Mouse (Mus musculus) CH12.LX (cell line): Measurements from ENCODE around the gene Car10. TPM values are rescaled to one million over a fixed set of nuclear protein-coding genes. Genes with fewer than 3 reads are reported as not detected.

Experiments
- DNase-seq: peaks from one replicate; pipeline ENCODE4 v3.0.0-alpha.2; 2013; ENCODE audit errors: extremely low read depth
- H3K27ac ChIP-seq: 2 replicates; pipeline ENCODE4 v1.5.1; 2012; ENCODE audit warnings: low read depth, mild to moderate bottlenecking, control low read depth, moderate library complexity; ENCODE audit not compliant: insufficient read depth
- H3K27me3 ChIP-seq: replicated peaks from 2 replicates; pipeline ENCODE3; 2012; ENCODE audit warnings: inconsistent platforms
- H3K36me3 ChIP-seq, 2 experiments: replicated peaks in 1 of 2; 2 replicates each; pipeline versions ENCODE3 to v1.6.1; 2012; ENCODE audit warnings: inconsistent platforms in 1 of 2, low read length in 1 of 2, mild to moderate bottlenecking in 1 of 2, mixed read lengths in 1 of 2, moderate library complexity in 1 of 2; ENCODE audit not compliant: control insufficient read depth in 1 of 2, insufficient read depth in 1 of 2
- H3K4me1 ChIP-seq, 2 experiments: 2 replicates each; pipeline ENCODE4 v1.6.1; 2012; ENCODE audit warnings: inconsistent platforms in 1 of 2, moderate library complexity in 1 of 2; ENCODE audit not compliant: insufficient read depth in 2 of 2, control insufficient read depth in 1 of 2
- H3K4me2 ChIP-seq: 2 replicates; pipeline ENCODE4 v1.6.1; 2012; ENCODE audit warnings: low read depth, mild to moderate bottlenecking, control low read depth; ENCODE audit not compliant: poor library complexity, insufficient read depth, severe bottlenecking
- H3K4me3 ChIP-seq, 3 experiments: fragments of 150-350 bp in 1 of 3; sonication (generic) in 1 of 3; replicated peaks in 1 of 3; 2 replicates each; pipeline versions ENCODE3 to v1.5.1; 2011 to 2012; ENCODE audit warnings: low read depth in 2 of 3, low read length in 2 of 3, mild to moderate bottlenecking in 2 of 3, moderate library complexity in 2 of 3, control low read depth in 1 of 3, improper control_type of control experiment in 1 of 3, inconsistent platforms in 1 of 3, mixed read lengths in 1 of 3; ENCODE audit not compliant: poor library complexity in 1 of 3
- H3K79me2 ChIP-seq: replicated peaks from 2 replicates; pipeline ENCODE4 v1.6.1; 2012; ENCODE audit warnings: mild to moderate bottlenecking, moderate library complexity; ENCODE audit not compliant: control insufficient read depth, poor library complexity, insufficient read depth, severe bottlenecking; ENCODE audit errors: extremely low read depth
- H3K9ac ChIP-seq: 2 replicates; pipeline ENCODE4 v1.6.1; 2012; ENCODE audit warnings: low read depth, mild to moderate bottlenecking, control low read depth, moderate library complexity; ENCODE audit not compliant: insufficient read depth
- H3K9me3 ChIP-seq: replicated peaks from 2 replicates; pipeline ENCODE3; 2012; ENCODE audit warnings: low read length, inconsistent platforms, mixed read lengths
- CHD2 ChIP-seq: IDR thresholded peaks from 2 replicates; pipeline ENCODE4 v1.6.1; 2011; ENCODE audit warnings: low read length, improper control_type of control experiment
- CTCF ChIP-seq, 2 experiments: IDR thresholded peaks in 1 of 2; conservative IDR thresholded peaks in 1 of 2; 2 replicates each; pipeline ENCODE4 v1.5.1; 2011 to 2012; ENCODE audit warnings: low read depth in 2 of 2, low read length in 2 of 2, improper control_type of control experiment in 1 of 2, inconsistent platforms in 1 of 2, mild to moderate bottlenecking in 1 of 2, moderate library complexity in 1 of 2
- E2F4 ChIP-seq: IDR thresholded peaks from 2 replicates; pipeline ENCODE4 v1.6.1; 2011; ENCODE audit warnings: low read depth, low read length, improper control_type of control experiment; ENCODE audit not compliant: insufficient replicate concordance
- EP300 ChIP-seq: IDR thresholded peaks from 2 replicates; pipeline ENCODE4 v1.6.1; 2011; ENCODE audit warnings: low read length, improper control_type of control experiment
- GABPA ChIP-seq: IDR thresholded peaks from 2 replicates; pipeline ENCODE4 v1.6.1; 2012; ENCODE audit warnings: low read depth, low read length, improper control_type of control experiment, inconsistent platforms; ENCODE audit not compliant: insufficient replicate concordance
- HCFC1 ChIP-seq: IDR thresholded peaks from 2 replicates; pipeline ENCODE4 v1.6.1; 2012; ENCODE audit warnings: low read depth, mild to moderate bottlenecking, inconsistent platforms, low read length, improper control_type of control experiment
- JUN ChIP-seq: IDR thresholded peaks from 2 replicates; pipeline ENCODE4 v1.6.1; 2011; ENCODE audit warnings: low read depth, mild to moderate bottlenecking, low read length, improper control_type of control experiment, moderate library complexity; ENCODE audit not compliant: insufficient read depth
- KAT2A ChIP-seq: IDR thresholded peaks from 2 replicates; pipeline ENCODE4 v1.6.1; 2012; ENCODE audit warnings: low read length, improper control_type of control experiment, inconsistent platforms; ENCODE audit not compliant: insufficient replicate concordance
- MAFK ChIP-seq: IDR thresholded peaks from 2 replicates; pipeline ENCODE4 v1.6.1; 2011; ENCODE audit warnings: low read length, improper control_type of control experiment; ENCODE audit not compliant: insufficient replicate concordance
- MAX ChIP-seq: IDR thresholded peaks from 2 replicates; pipeline ENCODE4 v1.6.1; 2011; ENCODE audit warnings: low read length, improper control_type of control experiment
- MEF2A ChIP-seq: IDR thresholded peaks from 2 replicates; pipeline ENCODE4 v1.6.1; 2014; ENCODE audit warnings: low read depth, mild to moderate bottlenecking, inconsistent platforms, low read length, improper control_type of control experiment, borderline replicate concordance
- NELFE ChIP-seq: IDR thresholded peaks from 2 replicates; pipeline ENCODE4 v1.6.1; 2011; ENCODE audit warnings: low read depth, low read length, improper control_type of control experiment
- NRF1 ChIP-seq: IDR thresholded peaks from 2 replicates; pipeline ENCODE4 v1.6.1; 2014; ENCODE audit warnings: low read depth, mild to moderate bottlenecking, inconsistent platforms, low read length, improper control_type of control experiment, moderate library complexity
- PAX5 ChIP-seq: IDR thresholded peaks from 2 replicates; pipeline ENCODE4 v1.6.1; 2012; ENCODE audit warnings: low read length, inconsistent platforms, mixed read lengths
- POLR2A ChIP-seq: IDR thresholded peaks from 2 replicates; pipeline ENCODE4 v1.6.1; 2011; ENCODE audit warnings: low read depth, mild to moderate bottlenecking, improper control_type of control experiment, low read length
- POLR2AphosphoS2 ChIP-seq: IDR thresholded peaks from 2 replicates; pipeline ENCODE4 v1.6.1; 2011; ENCODE audit warnings: low read depth, low read length, improper control_type of control experiment
- RAD21 ChIP-seq: IDR thresholded peaks from 2 replicates; pipeline ENCODE4 v1.6.1; 2011; ENCODE audit warnings: low read depth, mild to moderate bottlenecking, low read length, improper control_type of control experiment, moderate library complexity
- RCOR1 ChIP-seq: conservative IDR thresholded peaks from 2 replicates; pipeline ENCODE4 v1.6.1; 2012; ENCODE audit warnings: low read depth, mild to moderate bottlenecking, inconsistent platforms, low read length, improper control_type of control experiment
- SIN3A ChIP-seq: IDR thresholded peaks from 2 replicates; pipeline ENCODE4 v1.6.1; 2012; ENCODE audit warnings: low read length, improper control_type of control experiment, inconsistent platforms
- TBP ChIP-seq: conservative IDR thresholded peaks from 2 replicates; pipeline ENCODE4 v1.6.1; 2011; ENCODE audit warnings: low read depth, low read length, improper control_type of control experiment
- UBTF ChIP-seq: IDR thresholded peaks from 2 replicates; pipeline ENCODE4 v1.6.1; 2012; ENCODE audit warnings: low read depth, mild to moderate bottlenecking, inconsistent platforms, low read length, improper control_type of control experiment, moderate library complexity
- USF1 ChIP-seq: IDR thresholded peaks from 2 replicates; pipeline ENCODE4 v1.6.1; 2014; ENCODE audit warnings: low read depth, mild to moderate bottlenecking, inconsistent platforms, low read length, improper control_type of control experiment
- ZKSCAN1 ChIP-seq: IDR thresholded peaks from 2 replicates; pipeline ENCODE4 v1.6.1; 2012; ENCODE audit warnings: low read depth, inconsistent platforms, low read length, improper control_type of control experiment, borderline replicate concordance
- ZMIZ1 ChIP-seq: IDR thresholded peaks from 2 replicates; pipeline ENCODE4 v1.6.1; 2012; ENCODE audit warnings: low read depth, mild to moderate bottlenecking, inconsistent platforms, low read length, improper control_type of control experiment
- dilution Hi-C: fragments of 300-500 bp; cut with MboI; formaldehyde crosslinking; loops from 2 replicates; pipeline ENCODE4 v1.14.3; 2020; ENCODE audit warnings: low sequenced_read_pairs; ENCODE audit not compliant: extremely low pct_unique_long_range_greater_than_20kb, extremely low pct_ligation_motif_present
- in situ Hi-C: fragments of 300-500 bp; cut with MboI; formaldehyde crosslinking; loops from 3 replicates; pipeline ENCODE4 v1.14.3; 2019; ENCODE audit warnings: low sequenced_read_pairs, low pct_ligation_motif_present, low pct_unique_long_range_greater_than_20kb, mixed read lengths
- polyA plus RNA-seq: library from polyadenylated mRNA; unstranded; fragments of >175 nt; gene quantifications from 2 replicates; pipeline ENCODE4 v1.2.1, GENCODE M21; 2012; ENCODE audit warnings: low read depth; ENCODE audit not compliant: insufficient read length
- total RNA-seq, 2 experiments: library from RNA; depleted of rRNA; stranded (reverse); fragments of 300-350 nt in 1 of 2; fragments of >200 nt in 1 of 2; gene quantifications; 2 replicates each; pipeline ENCODE4 v1.2.3; 2012 to 2014

Gene Car10
- total and polyA plus RNA-seq, 3 experiments, result not detected

DNA sequence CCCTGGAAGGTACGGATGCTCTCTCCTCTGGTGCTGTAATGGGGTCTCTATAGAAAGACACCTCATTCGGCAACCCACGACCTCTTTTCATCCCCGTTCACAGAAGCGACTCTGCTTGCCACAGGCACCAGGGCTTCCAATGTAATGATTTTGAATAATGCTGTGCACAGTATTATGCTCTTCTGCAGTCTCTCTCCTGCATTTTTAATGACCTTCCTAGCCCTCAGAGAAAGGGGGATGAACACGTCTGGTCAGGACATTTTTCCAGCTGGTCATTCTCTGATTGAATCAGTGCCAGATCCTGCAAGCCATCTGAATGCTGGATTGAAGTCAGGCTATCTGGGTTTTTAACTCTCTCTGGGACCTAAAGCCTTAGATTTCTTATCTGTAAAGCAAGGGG lies 174.2 kb downstream of the Car10 start:
- TF ChIP-seq CHD2, result no peak
- TF ChIP-seq TBP, result no peak
- TF ChIP-seq HCFC1, result no peak
- TF ChIP-seq ZKSCAN1, result no peak
- no peak for TF ChIP-seq RAD21
- no peak for TF ChIP-seq POLR2AphosphoS2
- TF ChIP-seq UBTF, result no peak
- no peak for TF ChIP-seq ZMIZ1
- TF ChIP-seq SIN3A, result no peak
- no peak for TF ChIP-seq GABPA
- dilution Hi-C loops, result no loop called here

DNA sequence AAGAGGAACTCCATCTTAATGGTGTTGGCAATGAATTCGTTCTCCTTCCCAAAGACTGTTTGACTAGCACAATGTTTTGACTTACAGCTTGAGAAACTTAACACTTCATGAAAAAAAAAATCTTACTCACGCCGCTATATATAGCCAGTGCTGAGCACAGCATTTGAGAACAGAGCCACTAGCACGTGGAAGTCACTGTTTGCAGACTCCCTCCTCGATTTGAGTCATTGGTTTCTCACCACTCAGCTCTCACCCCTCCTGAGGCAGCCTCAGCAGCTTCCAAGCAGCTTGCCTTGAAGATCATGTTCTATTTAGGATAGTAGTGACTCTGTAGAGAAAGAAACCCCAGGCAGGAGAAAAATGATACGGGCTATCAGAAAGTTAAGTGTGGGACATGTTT lies 176.1 kb downstream of the Car10 start:
- in situ Hi-C loops (no loop called here), dilution Hi-C loops (no loop called here)
- no peak for DNase-seq
- no peaks in the 10 kb centered on the region for H3K36me3 ChIP-seq
- no peak overlapping the region for H3K4me2 ChIP-seq
- no peaks in the 10 kb centered on the region for H3K27me3 ChIP-seq
- H3K79me2 ChIP-seq, result no peaks in the 10 kb centered on the region
- no peaks in the 10 kb centered on the region for H3K4me1 ChIP-seq
- no peak overlapping the region for H3K9ac ChIP-seq
- H3K27ac ChIP-seq, result no peak overlapping the region
- H3K9me3 ChIP-seq, result peaks cover 46% of the 10 kb centered on the region
- TF ChIP-seq RCOR1 (no peak), KAT2A (no peak), CHD2 (no peak), SIN3A (no peak), NRF1 (no peak), MAFK (no peak), CTCF (conservative IDR thresholded peaks at IDR 0.05 in 1 of 2, IDR thresholded peaks at IDR 0.05 in 1 of 2; ENCODE audit: low read depth in 2 of 2, low read length in 2 of 2) (no peak), EP300 (no peak), POLR2A (no peak), MAX (no peak), PAX5 (no peak), TBP (no peak), JUN (no peak), MEF2A (no peak), RAD21 (no peak), USF1 (no peak), E2F4 (no peak), NELFE (no peak)
- H3K4me3 ChIP-seq, result no peak overlapping the region

More for the DNA sequence above, 174.2 kb downstream of the Car10 start:
- no peak overlapping the region for H3K9ac ChIP-seq
- no peak overlapping the region for H3K4me3 ChIP-seq
- no peaks in the 10 kb centered on the region for H3K36me3 ChIP-seq
- H3K27ac ChIP-seq, result no peak overlapping the region
- no peak overlapping the region for H3K4me2 ChIP-seq
- no peaks in the 10 kb centered on the region for H3K27me3 ChIP-seq
- in situ Hi-C loops, result no loop called here
- no peaks in the 10 kb centered on the region for H3K79me2 ChIP-seq
- DNase-seq, result no peak
- H3K9me3 ChIP-seq, result peaks cover 44% of the 10 kb centered on the region
- no peaks in the 10 kb centered on the region for H3K4me1 ChIP-seq
